Mouse (Mus musculus) neural tube, embryonic 14.5 days (tissue): ENCODE measurements around the gene Ip6k1. TPM values are rescaled to one million over a fixed set of nuclear protein-coding genes. Genes with fewer than 3 reads are reported as not detected.
A peak's percentile ranks its signal among the peaks of the same experiment; 100 is the strongest.

ENCODE experiments used
- ATAC-seq: fragments of 200-750 bp; cut with Nextera tagmentation; 2 replicates; pipeline ENCODE4 v1.8.0; 2017; ENCODE audit warnings: low read depth, mild to moderate bottlenecking, moderate TSS enrichment, moderate library complexity
- H3K27ac ChIP-seq: fragments of 300-500 bp; sonication (generic); 2 replicates; pipeline ENCODE4 v1.5.1; 2014; ENCODE audit warnings: low read depth, mild to moderate bottlenecking, control low read depth, low read length, moderate library complexity, mixed read lengths
- H3K27me3 ChIP-seq: fragments of 300-500 bp; sonication (generic); 2 replicates; pipeline ENCODE4 v1.6.1; 2014; ENCODE audit warnings: low read length; ENCODE audit not compliant: control insufficient read depth, insufficient read depth
- H3K36me3 ChIP-seq: fragments of 300-500 bp; sonication (generic); 2 replicates; pipeline ENCODE4 v1.6.1; 2014; ENCODE audit warnings: low read length, mixed read lengths; ENCODE audit not compliant: control insufficient read depth, insufficient read depth
- H3K4me1 ChIP-seq: fragments of 300-500 bp; sonication (generic); 2 replicates; pipeline ENCODE4 v1.6.1; 2014; ENCODE audit warnings: low read length; ENCODE audit not compliant: control insufficient read depth, insufficient read depth
- H3K4me2 ChIP-seq: fragments of 300-500 bp; sonication (generic); 2 replicates; pipeline ENCODE4 v1.6.1; 2014; ENCODE audit warnings: mild to moderate bottlenecking, low read depth, low read length, control low read depth
- H3K4me3 ChIP-seq: fragments of 300-500 bp; sonication (generic); 2 replicates; pipeline ENCODE4 v1.5.1; 2014; ENCODE audit warnings: low read depth, low read length, control low read depth, mixed read lengths
- H3K9ac ChIP-seq: fragments of 300-500 bp; sonication (generic); replicated peaks from 2 replicates; pipeline ENCODE4 v1.6.1; 2014; ENCODE audit warnings: low read depth, mild to moderate bottlenecking, control low read depth, low read length, mixed read lengths
- H3K9me3 ChIP-seq: fragments of 300-500 bp; sonication (generic); 2 replicates; pipeline ENCODE4 v1.6.1; 2016; ENCODE audit warnings: low read length; ENCODE audit not compliant: control insufficient read depth
- WGBS: fragments of 180-500 bp; shearing (Covaris S2); extraction: QIAGEN DNeasy Blood & Tissue Kit; methylation state at CpG from one replicate; pipeline ENCODE4 v1.1.7; 2014; 5-methylcytosine and 5-hydroxymethylcytosine counted together
- polyA plus RNA-seq: library from polyadenylated mRNA; unstranded; fragments of >200 nt; fragmentation: Nextera tagmentation; extraction: Ambion mirVana; gene quantifications from 2 replicates; pipeline ENCODE4 v1.2.1, GENCODE M21; 2014

Gene Ip6k1
- polyA plus RNA-seq, 1 experiment from 2014 or later = 53.6 TPM

DNA sequence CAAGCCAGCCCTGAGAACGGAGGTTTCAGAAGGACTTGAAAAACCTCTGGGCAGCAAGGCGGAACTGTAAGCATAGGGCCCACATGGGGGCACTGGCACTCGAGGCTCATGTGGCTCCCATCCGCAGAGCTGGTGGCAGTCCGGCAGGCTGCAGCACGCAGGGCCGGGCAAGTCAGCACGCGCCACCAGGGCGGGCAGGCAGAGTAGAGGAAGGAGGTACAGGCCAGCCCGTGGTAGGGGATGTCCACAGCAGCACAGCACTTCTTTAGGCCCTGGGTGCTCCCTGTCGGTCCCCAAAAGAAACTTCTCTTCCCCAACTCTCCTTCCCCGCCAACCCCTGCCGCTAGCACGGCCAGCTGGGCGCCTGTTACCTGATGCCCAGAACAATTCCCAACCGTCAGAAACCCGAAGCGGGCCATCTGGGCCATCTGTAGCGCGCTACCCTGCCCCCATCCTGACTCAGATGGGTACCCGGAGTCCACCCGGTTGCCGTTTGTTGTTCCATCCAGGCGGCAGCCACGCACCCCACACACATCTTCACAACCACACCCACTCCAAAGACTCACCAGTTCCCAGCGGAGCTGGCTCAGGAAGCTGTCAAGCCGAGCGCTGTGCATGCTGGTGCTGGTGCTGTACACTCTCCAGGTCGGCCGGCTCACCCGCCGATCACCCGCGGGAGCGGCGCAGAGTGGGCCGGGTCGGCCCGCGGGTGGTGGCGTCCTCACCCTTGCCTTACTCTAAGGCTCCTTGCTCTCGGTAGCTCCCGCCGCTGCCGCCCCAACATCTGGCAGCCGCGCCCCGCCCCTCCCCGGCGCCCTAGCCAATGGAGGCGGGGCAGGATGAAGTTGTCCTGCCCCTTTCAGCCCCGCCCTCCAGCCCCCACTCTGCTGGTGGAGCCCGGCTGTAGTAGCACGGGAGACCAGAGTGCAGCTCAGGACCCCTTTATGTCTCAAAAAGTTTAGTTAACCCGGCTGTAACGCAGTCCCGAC, 16.9 kb upstream of the Ip6k1 start, which contains the start of gene Inka1:
Gene Inka1 (minus strand): TSS at position 749 of the 989 bp plus-strand sequence.
- no peaks in the 10 kb centered on the region for H3K36me3 ChIP-seq
- H3K27ac ChIP-seq = peak within 1 kb of the TSS; percentile 82
- peak within 1 kb of the TSS; percentile 67 for H3K4me2 ChIP-seq
- H3K9ac ChIP-seq = peak within 1 kb of the TSS; percentile 41
- H3K4me1 ChIP-seq = no peaks in the 10 kb centered on the region
- peak within 1 kb of the TSS; percentile 46 for H3K4me3 ChIP-seq
- peaks cover 9% of the 10 kb centered on the region for H3K27me3 ChIP-seq
- no peaks in the 10 kb centered on the region for H3K9me3 ChIP-seq
- under 1% methylated on average over 58 of the region's 58 CpGs for WGBS
- peak; percentile 79 for ATAC-seq

GRCm38 (mm10) chr9:107986376-107986775, 15.9 kb upstream of the Ip6k1 start:
- no peaks in the 10 kb centered on the region for H3K36me3 ChIP-seq

DNA sequence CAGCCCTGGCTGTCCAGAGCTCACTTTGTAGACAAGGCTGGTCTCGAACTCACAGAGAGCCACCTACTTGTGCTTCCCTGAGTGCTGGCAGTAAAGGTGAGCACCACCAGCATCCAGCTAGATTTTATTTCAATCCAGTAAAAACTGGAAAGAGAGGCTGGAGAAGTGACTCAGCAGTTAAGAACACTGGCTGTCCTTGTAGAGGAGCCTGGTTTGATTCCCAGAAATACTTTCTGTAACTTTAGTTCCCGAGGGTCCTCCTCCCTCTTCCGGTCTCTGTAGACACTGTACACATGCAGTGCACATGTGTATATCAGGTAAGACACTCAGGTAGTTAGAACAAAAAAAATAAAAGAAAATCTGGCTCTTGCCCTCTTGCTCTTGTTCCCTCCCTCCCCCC, 14.4 kb upstream of the Ip6k1 start:
- no peak for ATAC-seq
- 76% methylated on average over 3 of the region's 3 CpGs for WGBS

More at GRCm38 (mm10) chr9:107986376-107986775, 15.9 kb upstream of the Ip6k1 start:
- Histone ChIP-seq H3K4me3 (peak overlapping the region; percentile 46; the same call in 1 of the 2 replicates), H3K27ac (no peak overlapping the region), H3K4me2 (peak overlapping the region; percentile 67; the same call in 1 of the 2 replicates), H3K9ac (no peak overlapping the region), H3K27me3 (peaks cover 9% of the 10 kb centered on the region), H3K9me3 (no peaks in the 10 kb centered on the region), H3K4me1 (no peaks in the 10 kb centered on the region)
- peak; percentile 58; the same call in 1 of the 2 replicates for ATAC-seq
- 6% methylated on average over 18 of the region's 18 CpGs for WGBS

DNA sequence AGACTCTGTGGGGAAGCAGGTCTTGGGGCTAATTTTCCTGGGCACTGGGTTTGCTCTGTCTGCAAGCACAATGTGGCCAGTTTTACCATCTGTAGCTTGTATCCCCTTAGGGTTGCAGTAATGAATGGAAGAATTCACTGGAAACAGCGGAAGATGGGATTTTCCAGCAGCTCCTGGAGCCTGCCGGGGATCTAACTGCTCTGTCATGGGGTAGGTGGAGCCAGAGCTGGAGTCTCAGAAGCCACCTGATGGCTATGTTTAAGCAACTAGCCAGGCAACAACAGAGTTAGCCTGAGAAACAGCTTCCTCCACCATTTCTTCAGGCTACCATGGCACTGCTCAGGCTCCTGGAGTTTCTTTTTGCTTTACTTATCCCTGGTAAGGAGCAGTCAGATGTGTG, 10.1 kb upstream of the Ip6k1 start, which contains the start of gene Cdhr4:
Gene Cdhr4 (plus strand): TSS at position 301 of the 400 bp plus-strand sequence.
- no peaks in the 10 kb centered on the region for H3K27me3 ChIP-seq
- no peaks in the 10 kb centered on the region for H3K9me3 ChIP-seq
- no peak for ATAC-seq

More for the DNA sequence above, 14.4 kb upstream of the Ip6k1 start:
- Histone ChIP-seq H3K36me3 (no peaks in the 10 kb centered on the region), H3K4me1 (no peaks in the 10 kb centered on the region), H3K4me2 (no peak overlapping the region), H3K27me3 (peaks cover 9% of the 10 kb centered on the region), H3K4me3 (no peak overlapping the region), H3K27ac (no peak overlapping the region), H3K9me3 (no peaks in the 10 kb centered on the region), H3K9ac (no peak overlapping the region)

GRCm38 (mm10) chr9:107993013-107993412, 9.3 kb upstream of the Ip6k1 start:
- H3K27me3 ChIP-seq = no peaks in the 10 kb centered on the region
- no peak overlapping the region for H3K27ac ChIP-seq
- no peaks in the 10 kb centered on the region for H3K9me3 ChIP-seq
- WGBS = 86% methylated on average over 11 of the region's 11 CpGs
- H3K9ac ChIP-seq = no peak overlapping the region
- no peaks in the 10 kb centered on the region for H3K36me3 ChIP-seq
- H3K4me2 ChIP-seq = no peak overlapping the region
- no peak overlapping the region for H3K4me3 ChIP-seq
- ATAC-seq = no peak
- H3K4me1 ChIP-seq = no peaks in the 10 kb centered on the region

More for the DNA sequence above, 10.1 kb upstream of the Ip6k1 start, which contains the start of gene Cdhr4:
- 51% methylated on average over 2 of the region's 2 CpGs for WGBS
- no peak within 1 kb of the TSS for H3K9ac ChIP-seq
- H3K4me2 ChIP-seq = no peak within 1 kb of the TSS
- H3K4me3 ChIP-seq = no peak within 1 kb of the TSS
- H3K4me1 ChIP-seq = no peaks in the 10 kb centered on the region
- no peak within 1 kb of the TSS for H3K27ac ChIP-seq
- H3K36me3 ChIP-seq = no peaks in the 10 kb centered on the region

- Histone ChIP-seq H3K9me3 (no peaks in the 10 kb centered on the region), H3K36me3 (no peaks in the 10 kb centered on the region), H3K4me1 (no peaks in the 10 kb centered on the region), H3K4me2 (no peak overlapping the region), H3K27ac (no peak overlapping the region), H3K9ac (no peak overlapping the region), H3K27me3 (no peaks in the 10 kb centered on the region), H3K4me3 (no peak overlapping the region)
- WGBS = 81% methylated on average over 2 of the region's 2 CpGs
- no peak for ATAC-seq
Measured at GRCm38 (mm10) chr9:107994464-107994863, 7.8 kb upstream of the Ip6k1 start.

DNA sequence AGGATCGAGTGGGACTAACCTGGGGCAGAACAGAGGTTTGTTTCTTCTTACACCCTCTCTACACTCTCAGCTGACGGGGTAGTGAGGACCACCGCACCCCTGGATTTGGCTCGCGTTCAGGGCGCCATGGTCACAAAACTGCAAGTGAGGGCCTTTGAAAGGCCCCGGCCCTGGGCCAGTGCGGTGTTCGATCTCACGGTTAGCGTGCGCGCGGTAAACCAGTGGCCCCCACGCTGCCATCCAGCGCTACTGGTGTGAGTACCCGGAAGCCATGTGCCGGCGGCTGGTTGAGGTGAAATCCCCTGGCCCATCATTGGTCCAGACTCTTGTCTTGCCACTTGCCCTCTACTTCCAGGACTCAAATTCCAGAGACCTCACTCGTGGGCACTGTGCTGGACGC, 6.8 kb upstream of the Ip6k1 start:
- Histone ChIP-seq H3K4me1 (no peaks in the 10 kb centered on the region), H3K9ac (no peak overlapping the region), H3K27ac (no peak overlapping the region), H3K36me3 (no peaks in the 10 kb centered on the region), H3K4me3 (no peak overlapping the region), H3K9me3 (no peaks in the 10 kb centered on the region), H3K4me2 (no peak overlapping the region), H3K27me3 (no peaks in the 10 kb centered on the region)
- no peak for ATAC-seq
- WGBS = 93% methylated on average over 21 of the region's 21 CpGs

- Histone ChIP-seq H3K9ac (no peak within 1 kb of the TSS), H3K4me2 (no peak within 1 kb of the TSS), H3K27ac (no peak within 1 kb of the TSS), H3K4me3 (no peak within 1 kb of the TSS), H3K27me3 (no peaks in the 10 kb centered on the region), H3K36me3 (no peaks in the 10 kb centered on the region), H3K9me3 (no peaks in the 10 kb centered on the region), H3K4me1 (no peaks in the 10 kb centered on the region)
- 87% methylated on average over 5 of the region's 5 CpGs for WGBS
- no peak for ATAC-seq
Measured at GRCm38 (mm10) chr9:107996049-107996448, 6.3 kb upstream of the Ip6k1 start, which contains the start of gene Gm20662. Gm20662 (plus strand) TSS chr9:107996349.
